Mouse (Mus musculus) cerebellum, adult 8-10 months (tissue): ENCODE measurements around the gene Caskin2.

Experiments used
- DNase-seq: peaks from one replicate; pipeline ENCODE4 v3.0.0; 2022

The Caskin2 gene

DNA sequence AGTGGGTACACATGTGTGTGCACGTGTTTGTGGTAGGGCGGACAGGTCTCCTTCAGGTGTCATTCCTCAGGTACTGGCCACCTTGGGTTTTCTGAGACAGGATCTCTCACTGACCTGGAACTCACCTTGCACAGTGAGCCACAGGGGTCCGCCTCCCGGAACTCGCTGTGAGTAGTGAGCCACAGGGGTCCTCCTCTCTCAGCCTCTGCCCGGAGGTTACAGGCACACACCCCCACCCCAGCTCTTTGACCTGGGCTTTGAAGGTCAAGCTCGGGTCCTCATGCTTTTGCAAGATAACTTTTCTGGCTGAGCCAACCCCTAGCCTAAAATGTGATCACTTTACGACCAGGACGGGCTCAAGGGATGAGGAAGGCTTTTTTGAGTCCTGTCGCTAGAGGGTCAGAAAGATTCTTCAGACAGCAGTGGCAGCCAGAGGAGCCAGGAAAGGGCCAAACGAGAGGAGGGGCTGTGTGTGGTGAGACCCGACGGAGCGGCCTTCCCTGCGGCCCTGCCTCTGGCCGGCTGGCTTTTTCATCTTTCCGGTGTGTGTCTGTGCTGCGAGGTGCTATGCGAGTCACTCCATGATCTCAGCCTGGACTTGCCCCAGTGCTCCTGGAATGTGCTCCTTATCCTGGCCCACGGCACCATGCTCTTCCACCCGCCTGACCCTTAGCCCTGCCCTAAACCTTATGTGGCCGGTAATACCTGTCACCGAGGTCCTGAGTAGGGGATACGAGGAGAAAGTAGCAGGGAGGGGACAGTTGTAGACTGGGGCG lies 17.3 kb upstream of the Caskin2 start:
- DNase-seq = no peak

DNA sequence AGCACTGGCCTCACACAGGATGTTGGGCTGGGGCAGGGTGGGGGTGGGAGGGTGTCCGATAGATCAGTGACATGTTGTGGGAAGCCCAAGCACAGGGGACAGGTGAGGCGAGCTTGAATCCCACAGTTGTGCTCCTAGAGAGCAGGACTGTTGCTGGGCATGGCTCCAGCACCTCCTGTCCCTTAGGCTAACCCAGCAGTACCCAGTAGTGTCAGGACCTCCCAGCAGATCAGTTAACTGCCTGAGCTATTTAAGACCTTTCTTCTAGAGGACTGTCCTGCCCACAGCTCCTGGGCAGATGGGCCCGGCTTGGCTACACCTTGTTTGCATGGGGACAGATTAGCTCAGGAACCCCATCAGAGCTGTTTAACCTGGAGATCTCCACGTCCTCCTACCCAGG lies 15.6 kb upstream of the Caskin2 start:
- no peak for DNase-seq

DNA sequence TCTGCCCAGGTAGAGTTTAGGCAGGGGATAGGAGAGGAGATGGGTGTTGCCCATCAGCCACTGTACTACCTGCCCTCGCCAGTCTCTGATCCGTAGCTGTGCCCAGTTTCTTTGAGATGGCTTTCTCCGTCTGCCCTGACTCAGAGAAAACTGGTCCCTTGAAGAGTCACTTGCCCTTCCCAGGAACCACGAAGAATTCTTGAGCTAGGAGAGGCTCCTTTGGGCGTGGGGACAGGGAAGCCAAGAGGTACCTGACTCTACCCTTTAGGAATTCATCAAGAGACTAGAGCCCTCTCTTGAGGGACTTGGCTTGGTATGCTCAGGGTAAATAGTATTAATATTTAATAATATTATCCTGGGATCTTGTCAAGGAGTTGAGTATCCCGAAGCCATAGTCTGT lies 14.2 kb upstream of the Caskin2 start:
- DNase-seq = no peak

DNA sequence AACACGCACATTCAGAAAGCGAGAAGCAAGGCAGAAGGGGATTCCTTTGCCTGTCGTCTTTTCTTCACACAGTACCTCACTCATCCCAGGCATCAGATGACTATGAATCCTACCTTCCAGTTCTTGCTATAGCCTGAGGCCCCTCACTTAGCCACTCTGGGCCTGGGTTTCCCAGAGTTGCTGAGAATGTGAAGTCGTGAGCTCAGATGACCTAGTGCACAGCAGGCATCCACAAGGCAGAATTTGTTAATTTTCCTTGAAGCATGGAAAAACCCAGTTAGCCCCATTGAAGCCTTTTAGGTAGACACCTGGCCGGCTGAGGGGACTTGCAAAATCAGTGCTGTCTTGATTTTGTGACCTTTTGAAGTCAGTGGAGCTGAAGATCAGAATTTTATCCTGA lies 13.0 kb upstream of the Caskin2 start:
- DNase-seq = no peak

DNA sequence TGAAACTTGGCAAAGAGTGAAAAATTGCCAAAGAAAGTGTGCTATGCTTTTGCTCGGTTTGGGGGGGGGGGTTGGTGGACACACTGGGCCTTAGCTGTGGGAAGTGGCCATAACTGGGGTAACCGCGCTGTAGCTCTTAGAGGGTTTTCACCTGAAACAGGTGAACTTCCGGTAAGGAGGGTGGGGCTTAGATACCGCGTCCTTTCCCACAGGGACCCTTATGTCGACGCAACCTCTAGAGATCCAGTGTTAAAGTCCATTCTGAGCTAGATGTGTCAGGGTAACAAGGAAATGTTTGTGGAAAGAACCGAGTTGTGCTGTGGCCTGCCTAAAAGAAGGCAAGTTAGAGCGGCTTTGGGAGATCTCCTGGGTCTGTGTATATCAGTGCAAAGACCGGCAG lies 11.4 kb upstream of the Caskin2 start:
- DNase-seq = no peak

DNA sequence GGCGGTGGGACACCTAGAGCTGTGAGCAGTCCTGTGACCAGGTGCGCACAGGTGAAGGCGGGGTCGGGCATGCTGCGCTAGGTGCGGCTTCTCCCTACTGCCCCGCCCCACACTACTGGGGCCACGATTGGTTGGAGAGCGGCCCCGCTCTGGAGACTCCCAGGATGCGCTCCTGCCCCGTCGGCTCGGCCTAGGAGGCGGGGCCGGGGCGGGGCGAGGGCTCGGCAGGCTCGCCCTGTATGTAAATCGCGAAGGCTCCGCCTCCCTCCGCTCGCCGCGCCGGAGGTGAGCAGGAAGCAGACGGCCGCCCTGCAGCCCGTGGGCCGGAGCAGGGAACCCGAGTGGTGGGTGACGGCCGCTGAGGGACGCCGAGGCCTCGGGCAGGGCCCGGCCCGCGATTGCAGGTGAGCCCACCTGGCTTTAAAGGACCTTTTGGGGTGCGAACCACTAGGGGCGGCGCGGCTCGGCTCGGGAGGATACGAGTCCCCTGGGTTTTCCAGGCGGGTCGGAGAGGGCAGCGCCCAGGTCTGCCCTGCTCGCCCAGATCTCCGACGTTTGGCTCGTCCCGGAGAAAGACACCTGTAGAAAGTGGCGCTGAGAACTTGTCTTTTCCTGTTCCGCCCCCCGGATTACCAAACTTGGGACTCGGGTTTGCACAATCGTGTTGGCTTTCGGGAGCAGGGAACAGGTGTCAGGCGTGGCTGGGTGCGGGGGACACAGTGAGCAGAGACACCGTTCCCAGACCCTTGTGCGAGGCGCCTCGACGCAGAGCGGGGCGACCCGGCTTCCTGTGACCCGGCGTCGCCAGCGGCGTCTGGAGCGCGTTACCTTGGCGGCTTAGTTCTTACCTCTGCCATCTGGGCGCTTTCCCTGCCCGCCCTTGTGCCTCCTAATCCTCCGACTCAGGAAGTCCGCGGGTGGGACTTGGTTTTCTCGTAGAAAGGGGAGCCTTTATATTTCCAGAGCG lies 10.6 kb upstream of the Caskin2 start, which contains the start of gene Llgl2:
Gene Llgl2, plus strand, starts transcription at position 276 of the 967 bp plus-strand sequence.
- DNase-seq = peak; percentile 70

DNA sequence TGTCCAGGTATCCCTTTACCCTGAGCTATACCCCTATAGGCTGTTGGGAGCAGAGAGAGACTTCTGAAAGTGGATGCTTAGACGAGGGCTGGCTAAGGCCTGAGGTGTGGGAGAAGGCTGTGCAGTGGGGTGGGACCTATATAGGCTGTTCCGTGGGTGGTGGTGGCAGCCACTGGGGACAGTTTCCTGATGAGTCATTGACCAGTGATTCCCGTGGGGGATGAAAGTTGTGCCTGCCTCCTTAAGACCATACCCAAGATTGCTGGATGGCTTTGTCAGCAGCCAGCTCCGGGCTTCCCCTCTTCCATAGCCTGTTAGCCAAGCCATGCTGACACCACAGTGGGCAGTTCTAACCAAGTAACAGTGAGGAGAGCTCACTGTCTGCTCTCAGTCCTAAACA lies 7.6 kb upstream of the Caskin2 start:
- DNase-seq = no peak

DNA sequence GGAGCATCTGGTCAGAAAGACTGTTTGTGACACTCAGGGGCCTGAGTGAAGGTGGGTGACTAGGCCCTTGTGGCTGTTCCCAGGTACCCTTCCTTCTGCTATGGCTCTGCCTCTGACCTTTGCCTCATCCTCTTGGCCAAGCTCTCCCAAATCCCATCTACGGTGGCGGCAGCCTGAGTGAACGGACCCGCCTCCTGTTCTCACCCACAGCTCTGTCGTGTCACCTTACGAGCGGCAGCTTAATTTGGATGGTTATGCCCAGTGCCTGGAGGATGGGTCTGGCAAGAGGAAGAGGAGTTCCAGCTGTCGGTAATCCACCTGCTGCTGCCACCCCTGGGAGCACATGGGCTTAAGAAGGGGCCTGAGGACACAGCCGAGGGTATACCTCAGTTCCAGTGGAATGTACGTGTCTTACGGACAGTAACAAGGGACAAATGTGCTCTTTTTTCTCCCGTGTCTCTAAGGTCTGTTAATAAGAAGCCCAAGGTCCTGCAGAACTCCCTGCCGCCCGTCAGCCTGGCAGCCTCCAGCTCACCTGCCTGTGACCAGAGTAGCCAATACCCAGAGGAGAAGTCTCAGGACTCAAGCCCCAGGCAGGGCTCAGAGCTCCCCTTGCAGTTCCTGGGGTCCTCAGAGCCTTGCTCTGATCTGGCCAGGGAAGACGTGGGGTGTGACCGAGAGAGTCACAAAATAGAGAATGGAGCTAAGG lies 6.6 kb upstream of the Caskin2 start:
- no peak for DNase-seq

DNA sequence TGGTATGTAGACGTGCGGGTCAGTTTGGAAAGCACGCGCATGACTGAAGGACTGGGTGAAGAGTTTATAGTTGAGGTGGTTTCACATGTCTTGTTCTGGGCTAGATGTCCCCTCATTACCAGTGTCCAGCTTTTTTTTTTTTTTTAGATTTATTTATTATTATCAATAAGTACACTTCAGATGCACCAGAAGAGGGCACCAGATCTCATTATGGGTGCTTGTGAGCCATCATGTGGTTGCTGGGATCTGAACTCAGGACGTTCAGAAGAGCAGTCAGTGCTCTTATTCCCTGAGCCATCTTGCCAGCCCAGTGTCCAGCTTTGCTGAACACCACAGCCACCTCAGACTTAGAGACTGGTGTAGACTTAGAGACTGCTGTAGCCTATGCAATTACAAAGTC lies 3.9 kb upstream of the Caskin2 start:
- no peak for DNase-seq

DNA sequence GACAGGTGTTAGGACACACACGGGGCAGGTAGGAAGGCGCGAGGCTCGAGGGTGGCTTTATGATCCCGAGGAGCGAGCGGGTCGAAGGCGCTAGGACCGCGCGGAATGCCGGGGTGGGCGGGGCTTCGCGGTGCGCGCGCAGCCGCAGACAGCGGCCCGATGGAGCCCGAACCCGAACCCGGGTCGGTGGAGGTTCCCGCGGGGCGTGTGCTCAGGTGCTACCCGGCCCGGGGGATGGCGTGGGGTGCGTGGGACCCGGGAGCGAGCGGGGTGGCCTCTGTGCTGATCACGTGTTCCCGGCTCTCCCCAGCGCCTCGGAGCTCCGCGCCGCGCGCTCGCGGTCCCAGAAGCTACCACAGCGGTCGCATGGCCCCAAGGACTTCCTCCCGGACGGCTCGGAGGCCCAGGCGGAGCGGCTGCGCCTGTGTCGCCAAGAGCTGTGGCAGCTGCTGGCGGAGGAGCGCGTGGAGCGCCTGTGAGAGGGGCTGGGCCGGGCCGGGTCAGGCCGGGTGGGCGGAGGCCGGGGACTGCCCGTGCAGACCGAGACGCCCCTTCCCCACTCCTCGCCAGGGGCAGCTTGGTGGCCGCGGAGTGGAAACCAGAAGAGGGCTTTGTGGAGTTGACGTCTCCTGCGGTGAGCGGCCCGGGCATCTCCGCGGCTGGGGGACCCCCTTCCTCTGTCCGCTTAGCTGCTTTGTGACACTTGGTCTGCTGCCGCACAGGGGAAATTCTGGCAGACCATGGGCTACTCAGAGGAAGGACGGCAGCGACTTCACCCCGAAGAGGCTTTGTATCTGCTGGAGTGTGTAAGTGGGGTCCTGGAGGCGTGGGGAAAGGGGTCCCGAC lies 1.4 kb upstream of the Caskin2 start, which contains the start of gene Tsen54:
Gene Tsen54, plus strand, starts transcription at position 120 of the 846 bp plus-strand sequence.
- peak; percentile 89 for DNase-seq

DNA sequence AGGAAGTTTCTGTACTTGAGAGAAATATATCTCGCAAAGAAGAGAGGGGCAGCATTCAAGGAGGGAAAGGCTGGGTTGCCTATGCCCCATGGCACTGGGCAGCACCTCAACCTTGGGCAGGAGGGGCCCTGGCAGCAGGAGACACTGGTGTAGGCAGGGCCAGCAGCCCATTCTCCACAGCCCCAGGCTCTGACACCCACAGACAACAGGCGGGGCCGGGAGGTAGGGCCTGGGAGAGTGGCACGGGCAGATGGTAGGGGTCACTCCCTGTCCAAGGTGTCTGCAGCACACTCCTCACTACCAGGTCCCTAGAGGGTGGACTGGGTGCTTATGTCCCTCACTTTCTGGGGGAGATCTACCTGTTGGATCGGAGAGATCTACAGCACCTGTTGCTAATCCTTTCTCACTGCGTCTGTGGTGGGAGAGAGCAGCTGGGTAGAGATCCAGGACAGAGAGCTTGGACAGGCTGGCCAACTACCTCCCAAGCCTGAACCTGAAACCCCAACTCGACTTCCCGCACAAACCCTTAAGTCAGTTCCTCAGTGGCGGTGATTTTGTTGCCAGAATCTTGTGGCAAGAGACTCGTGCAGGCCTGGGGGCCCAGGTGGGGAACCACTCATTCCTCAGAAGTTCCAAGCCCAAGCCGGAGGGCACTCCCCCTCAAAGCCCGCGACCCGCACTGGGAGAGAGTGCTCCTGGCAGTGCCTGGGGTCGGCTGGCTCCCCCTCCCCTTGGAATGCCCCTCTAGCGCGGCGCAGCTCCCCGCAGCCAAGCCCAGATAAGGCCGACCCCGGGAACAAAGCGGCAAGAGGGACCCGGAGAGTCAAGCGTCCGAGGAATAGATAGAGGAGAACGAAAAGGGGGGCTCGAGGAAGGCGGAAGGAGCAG lies 662 bp downstream of the Caskin2 start:
- DNase-seq = no peak

DNA sequence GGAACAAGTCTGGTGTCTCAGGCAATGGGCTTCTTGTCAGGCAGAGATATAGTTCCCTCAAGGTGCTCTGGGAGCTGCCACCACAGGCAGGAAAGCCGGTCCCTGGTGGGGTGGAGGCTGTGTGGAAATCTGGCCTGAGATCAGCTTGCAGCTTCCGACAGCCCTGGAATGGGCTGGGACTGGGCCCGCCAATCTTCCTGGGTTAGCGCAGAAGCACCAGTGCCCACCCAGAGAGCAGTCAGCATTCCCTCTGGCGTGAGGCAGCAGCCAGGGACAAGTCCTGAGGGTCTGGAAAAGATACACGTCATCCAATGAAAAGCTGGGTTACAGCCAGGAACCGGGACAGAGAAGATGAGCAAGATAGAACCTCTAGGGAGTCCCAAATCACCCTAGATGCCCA lies 1.3 kb downstream of the Caskin2 start:
- peak; percentile 27 for DNase-seq

DNA sequence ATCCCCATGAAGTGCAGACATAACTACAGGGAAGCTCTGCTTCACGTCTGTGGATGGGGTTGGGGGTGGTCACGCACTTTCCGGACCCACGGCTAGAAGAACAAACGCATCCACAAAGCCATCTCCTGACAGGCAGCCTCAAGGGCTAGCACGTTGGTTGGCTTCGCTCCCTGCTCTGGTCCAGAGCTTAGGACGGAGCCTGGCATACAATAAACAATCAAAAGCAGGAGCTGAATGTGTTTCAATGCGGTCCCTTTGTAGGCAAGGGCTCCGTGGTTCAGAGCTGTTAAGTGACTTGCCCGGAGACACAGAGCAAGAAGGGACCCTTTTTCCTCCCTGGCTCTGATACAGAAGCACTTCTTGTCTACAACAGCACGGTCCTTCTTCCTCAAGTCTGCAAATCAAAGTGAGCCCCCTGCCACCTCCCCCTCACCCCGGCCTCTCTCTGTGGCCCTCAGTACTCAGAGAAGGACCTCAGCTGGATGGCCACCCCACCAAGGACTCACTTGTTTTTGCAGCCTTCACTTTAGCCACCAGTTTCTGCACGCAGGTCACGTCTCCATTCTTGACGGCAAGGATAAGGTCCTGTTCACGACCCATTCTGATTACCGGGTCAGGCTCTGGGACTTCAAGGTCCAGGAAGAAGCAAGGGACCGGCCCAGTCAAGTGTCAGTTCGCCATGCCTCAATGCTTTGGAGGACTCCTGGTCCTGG lies 1.9 kb downstream of the Caskin2 start:
- no peak for DNase-seq

DNA sequence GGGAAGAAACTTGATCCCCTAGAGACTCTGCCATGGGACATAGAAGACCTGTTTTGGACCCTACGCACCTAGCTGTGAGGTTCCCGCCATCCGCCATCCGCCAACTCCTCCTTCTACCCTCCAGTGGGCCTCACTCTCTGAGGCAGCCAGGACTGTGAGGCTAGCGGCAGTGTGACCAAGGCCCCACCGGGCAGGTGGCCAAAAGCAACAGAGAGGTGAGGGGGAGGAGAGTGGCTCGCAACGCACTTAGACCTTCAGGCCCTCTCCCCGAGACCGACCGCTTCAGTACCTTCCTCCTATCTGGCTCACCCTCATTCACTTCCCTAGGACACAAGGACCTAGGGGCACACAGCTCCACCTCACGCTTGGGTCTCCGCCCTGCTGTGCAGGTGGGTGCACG lies 3.1 kb downstream of the Caskin2 start:
- no peak for DNase-seq

DNA sequence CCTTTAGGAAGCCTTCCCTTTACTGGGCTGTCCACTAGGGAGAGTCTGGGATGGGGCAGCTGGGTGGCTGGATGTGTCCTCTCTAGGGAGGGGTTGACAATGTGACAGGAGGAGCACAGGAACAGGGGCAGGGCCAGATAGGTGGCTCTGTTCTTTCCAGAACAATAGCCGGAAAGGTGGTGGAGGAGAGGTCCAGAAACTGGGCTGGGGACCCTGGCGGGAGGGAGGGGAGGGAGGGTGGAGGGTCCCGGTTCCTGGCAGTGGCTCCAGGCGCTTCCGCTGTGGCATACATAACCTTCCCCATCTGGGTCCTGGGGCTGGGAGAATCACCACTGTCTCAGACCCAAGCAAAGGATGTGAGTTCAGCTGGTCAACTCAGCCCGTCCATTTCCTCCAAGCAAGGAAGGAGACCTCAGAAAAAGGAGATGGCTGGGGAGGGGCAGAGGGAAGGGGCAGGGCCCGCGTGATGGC lies 4.1 kb downstream of the Caskin2 start:
- DNase-seq = no peak

DNA sequence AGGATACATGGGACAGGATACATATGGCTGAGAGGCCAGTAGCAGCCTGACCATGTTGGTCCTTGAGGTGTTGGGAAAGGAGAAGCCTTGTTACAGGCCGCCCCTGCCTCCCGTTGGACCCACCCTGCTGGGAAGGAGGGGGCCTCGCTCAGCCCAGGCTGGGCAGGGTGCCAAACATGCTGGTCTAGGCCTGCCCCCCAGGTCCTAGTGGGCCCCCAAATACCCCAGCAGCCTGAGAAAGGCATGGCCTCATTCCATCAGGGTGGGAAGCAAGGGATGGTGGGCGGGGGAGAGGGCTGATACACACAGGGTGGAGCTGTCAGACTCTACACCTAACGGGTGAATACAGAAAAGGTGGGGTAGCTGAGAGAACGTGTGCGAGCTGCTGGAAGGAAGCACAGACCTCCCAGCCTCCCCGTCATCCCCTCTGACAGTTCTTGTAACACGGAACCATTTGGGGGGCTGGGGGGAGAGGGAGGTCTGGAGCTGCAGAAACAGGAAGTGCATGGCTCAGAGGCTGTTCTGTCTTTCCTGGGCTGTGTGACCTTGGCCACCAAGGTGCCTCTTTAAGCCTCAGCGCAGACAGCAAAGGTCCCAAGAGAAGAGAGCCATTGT lies 4.6 kb downstream of the Caskin2 start:
- no peak for DNase-seq

DNA sequence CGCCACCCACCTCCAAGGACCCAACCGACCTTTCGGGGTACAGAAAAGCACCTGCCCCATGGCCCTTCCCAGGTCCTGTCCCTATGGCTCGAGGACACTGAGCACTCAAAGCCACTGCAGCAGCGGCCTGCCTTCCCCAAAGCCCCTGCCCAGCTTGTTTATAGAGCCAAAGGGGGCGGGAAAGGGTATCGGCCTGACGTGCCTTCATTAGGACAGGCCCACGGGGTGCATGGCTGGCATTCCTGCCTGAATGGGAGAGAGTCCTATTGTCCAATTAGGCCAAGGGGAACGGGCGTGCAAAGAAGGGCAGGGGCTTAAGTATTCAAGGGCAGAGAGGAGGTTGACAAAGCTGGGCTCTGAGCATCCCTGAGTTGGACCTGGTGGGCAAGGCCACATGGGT lies 5.5 kb downstream of the Caskin2 start:
- DNase-seq = no peak

DNA sequence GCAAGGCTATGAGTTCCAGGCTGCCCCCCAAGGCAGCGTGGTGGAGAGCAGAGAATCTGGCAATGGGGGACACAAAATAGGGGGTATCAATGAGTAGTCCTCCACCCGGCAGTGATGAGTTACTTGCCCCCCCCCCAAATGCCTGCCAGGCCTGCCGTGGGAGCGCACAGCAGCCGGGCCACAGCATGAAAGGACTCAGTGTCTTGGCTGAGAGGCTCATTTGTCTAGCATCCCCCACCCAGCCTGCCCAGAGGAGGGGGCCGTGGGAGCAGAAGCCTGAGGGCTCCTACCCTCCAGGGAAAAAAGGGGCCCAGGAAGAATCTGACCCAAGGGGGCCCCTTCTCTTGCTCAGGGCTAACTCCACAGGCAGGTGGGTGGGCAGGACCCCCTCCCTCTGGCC lies 6.1 kb downstream of the Caskin2 start:
- DNase-seq = no peak

DNA sequence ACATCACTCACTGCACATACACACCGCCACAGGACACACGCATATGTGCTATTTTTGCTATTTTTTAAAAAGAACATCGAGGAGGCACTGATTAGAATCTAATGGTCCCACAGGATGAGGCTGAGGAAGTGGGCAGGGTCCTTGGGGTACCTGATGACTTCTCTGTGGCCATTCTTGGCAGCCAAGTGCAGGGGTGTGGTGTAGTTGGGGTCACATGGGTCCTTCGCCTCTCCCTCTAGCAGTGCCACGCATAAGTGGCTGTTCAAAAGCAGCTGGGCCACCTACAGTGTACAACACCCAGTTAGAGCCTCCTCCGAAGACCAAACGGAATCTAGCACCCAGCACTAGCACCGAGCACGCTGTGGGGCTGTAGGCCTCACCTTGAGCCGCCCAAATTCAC lies 7.3 kb downstream of the Caskin2 start:
- no peak for DNase-seq

DNA sequence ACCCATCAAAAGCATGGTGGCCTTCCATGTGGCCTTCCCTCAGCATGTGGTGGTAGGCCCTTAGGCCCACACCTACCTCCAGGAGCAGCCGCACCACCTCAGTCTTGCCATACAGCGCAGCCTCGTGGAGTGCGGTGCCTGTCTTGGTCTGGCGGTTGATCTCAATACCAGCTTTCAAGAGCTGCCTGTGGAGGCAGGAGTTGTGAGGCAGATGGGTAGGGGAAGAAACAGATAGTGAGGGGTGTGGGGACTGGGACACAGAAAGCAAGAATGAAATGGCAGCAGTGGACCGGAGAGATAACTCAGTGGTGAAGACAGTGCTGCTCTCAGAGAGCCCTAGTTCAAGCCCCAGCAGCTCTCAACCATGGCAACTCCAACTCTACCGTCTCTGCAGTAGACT lies 8.4 kb downstream of the Caskin2 start:
- DNase-seq = no peak
